Mouse (Mus musculus): ENCODE results near the gene Ncmap.

Ncmap gene

DNA sequence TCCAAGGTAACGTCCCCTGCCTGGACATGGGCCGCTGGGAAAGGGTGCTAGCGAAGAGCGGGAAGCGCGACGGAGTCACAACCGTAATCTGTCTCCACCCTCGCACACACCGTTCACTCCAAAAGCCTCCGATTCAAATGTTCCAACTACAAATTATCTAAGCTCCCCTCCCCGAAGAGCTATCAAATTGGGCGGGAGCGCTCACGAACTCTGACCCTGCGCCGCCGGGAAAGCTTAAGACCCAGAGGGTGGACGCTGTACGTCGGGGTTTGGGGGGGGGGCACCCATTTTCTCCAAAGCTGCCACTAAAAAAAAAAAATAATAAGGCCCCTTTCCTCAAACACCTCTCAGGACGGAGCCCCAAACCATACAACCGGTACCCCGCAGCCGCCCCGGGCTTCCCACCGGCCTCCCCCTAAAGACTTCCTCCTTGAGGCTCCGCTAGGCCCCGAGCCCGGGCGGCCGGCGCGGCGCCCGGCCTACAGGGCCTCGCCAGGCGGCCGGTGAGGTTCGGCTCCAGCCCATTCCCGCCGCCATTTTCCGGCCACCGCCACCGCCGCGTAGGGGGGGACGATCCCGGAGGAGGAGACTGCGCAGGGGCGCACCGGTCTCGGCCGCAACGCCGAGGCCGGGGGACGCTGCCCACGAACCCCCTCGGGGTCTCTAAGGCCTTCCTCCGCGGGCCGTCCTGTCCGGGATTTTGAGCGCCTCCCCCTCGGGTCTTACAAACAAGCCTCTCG lies 45.5 kb downstream of the Ncmap start:
- DNase-seq (ENCODE audit: low spot score in 2 of 2): no peak

- no peak for DNase-seq (ENCODE audit: low spot score in 2 of 2)
Observed at GRCm38 (mm10) chr4:135337376-135337942, 60.6 kb downstream of the Ncmap start.

DNA sequence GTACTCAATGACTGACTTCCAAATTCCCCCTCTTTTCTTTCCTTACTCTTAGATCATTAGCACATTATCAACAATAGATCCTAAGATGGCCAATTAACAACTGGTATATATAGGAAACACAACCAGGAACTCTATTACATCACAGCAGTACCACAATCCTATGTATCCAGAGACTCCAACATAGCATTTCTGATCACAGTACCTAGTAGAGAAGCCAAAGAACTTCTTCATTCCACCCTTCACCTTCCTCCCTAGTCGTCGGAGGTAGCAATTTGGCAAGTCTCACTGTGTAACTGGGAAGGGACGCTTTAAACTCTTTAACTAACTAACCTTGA lies 62.0 kb downstream of the Ncmap start:
- no peak for DNase-seq (ENCODE audit: low spot score in 2 of 2)

- DNase-seq (ENCODE audit: low spot score in 2 of 2): no peak
Observed at GRCm38 (mm10) chr4:135335327-135336022, 62.6 kb downstream of the Ncmap start.

DNA sequence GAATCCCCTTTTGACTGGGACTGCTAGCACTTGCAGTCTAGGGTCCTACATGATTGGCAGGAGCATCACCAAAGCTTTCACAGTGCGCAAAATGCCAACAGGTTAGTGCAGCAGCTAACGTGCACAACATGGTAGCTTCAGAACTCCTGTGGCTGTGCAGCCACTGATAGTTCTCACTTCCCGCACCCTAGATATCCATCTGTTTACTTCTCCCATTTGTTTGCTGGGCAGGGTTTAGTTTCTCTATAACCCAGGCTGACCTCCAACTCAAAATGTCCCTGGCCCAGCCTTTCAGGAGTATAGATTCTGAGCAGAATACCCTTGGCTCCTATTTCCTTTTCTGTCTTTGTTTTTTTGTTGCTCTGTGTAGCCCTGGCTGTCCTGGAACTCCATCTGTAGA lies 71.6 kb downstream of the Ncmap start:
- no peak for DNase-seq (ENCODE audit: low spot score in 2 of 2)

- DNase-seq (ENCODE audit: low spot score in 2 of 2): no peak
Observed at GRCm38 (mm10) chr4:135326046-135326445, 72.0 kb downstream of the Ncmap start.

- DNase-seq (ENCODE audit: low spot score in 2 of 2): no peak
Observed at GRCm38 (mm10) chr4:135323021-135323420, 75.0 kb downstream of the Ncmap start.

All from cerebellum, postnatal 4 days (tissue).